Mouse (Mus musculus): ENCODE results near the gene Paxip1. TPM values are rescaled to one million over a fixed set of nuclear protein-coding genes. Genes with fewer than 3 reads are reported as not detected.

Gene Paxip1
- polyA plus RNA-seq, 1 experiment from 2014 or later = 40.9 TPM

DNA sequence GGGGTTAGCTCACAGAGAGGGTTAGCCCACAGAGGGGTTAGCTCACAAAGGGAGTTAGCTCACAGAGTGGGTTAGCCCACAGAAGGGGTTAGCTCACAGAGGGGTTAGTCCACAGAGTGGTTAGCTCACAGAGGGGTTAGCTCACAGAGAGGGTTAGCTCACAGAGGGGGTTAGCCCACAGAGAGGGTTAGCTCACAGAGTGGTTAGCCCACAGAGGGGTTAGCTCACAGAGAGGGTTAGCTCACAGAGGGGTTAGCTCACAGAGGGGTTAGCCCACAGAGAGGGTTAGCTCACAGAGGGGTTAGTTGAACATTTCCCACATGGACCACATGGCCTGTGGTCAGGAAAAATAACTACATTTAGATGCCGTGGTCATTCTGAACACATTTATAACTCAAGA is 46.5 kb downstream of the Paxip1 start:
- Histone ChIP-seq H3K9ac (replicated peaks; ENCODE audit: low read depth, low read length) (no peak overlapping the region), H3K27ac (ENCODE audit: low read length) (no peak overlapping the region), H3K27me3 (ENCODE audit: control insufficient read depth, insufficient read depth, low read length) (no peaks in the 10 kb centered on the region), H3K36me3 (ENCODE audit: control insufficient read depth, insufficient read depth, low read length) (peaks cover 34% of the 10 kb centered on the region), H3K4me3 (ENCODE audit: low read depth, low read length) (no peak overlapping the region), H3K4me1 (ENCODE audit: control insufficient read depth, insufficient read depth, low read length) (no peaks in the 10 kb centered on the region), H3K4me2 (replicated peaks; ENCODE audit: low read depth, low read length) (no peak overlapping the region), H3K9me3 (ENCODE audit: control insufficient read depth, low read depth, low read length) (no peaks in the 10 kb centered on the region)
- 97% methylated on average over 1 of the region's 1 CpGs for WGBS
- ATAC-seq (ENCODE audit: insufficient number of reproducible peaks, insufficient read depth, low FRiP score, low read depth) = no peak; the same call in 1 of the 2 replicates

DNA sequence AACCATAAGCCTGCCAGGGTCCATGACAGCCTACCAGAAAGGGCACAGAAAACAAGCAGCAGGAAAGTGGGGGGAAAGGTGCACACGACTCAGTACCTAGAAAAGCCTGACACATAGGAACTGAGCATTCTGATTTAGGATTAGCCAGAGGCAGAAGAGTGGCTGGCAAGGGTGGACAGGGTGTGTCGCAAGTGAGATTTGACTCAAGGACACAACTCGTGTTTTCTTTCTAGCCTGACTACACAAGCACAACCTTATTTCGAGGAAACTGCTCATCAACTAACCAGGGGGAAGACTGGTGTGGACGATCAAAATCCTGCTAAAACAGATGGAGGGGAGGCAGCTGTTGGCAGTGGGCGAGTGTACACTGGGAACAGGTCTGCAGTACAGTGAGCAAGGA is 52.3 kb downstream of the Paxip1 start:
- Histone ChIP-seq H3K36me3 (ENCODE audit: control insufficient read depth, insufficient read depth, low read length) (peaks cover 14% of the 10 kb centered on the region), H3K27ac (ENCODE audit: low read length) (no peak overlapping the region), H3K4me3 (ENCODE audit: low read depth, low read length) (no peak overlapping the region), H3K4me2 (replicated peaks; ENCODE audit: low read depth, low read length) (no peak overlapping the region), H3K9me3 (ENCODE audit: control insufficient read depth, low read depth, low read length) (no peaks in the 10 kb centered on the region), H3K4me1 (ENCODE audit: control insufficient read depth, insufficient read depth, low read length) (no peaks in the 10 kb centered on the region), H3K9ac (replicated peaks; ENCODE audit: low read depth, low read length) (no peak overlapping the region), H3K27me3 (ENCODE audit: control insufficient read depth, insufficient read depth, low read length) (no peaks in the 10 kb centered on the region)
- no peak for ATAC-seq (ENCODE audit: insufficient number of reproducible peaks, insufficient read depth, low FRiP score, low read depth)
- WGBS = 84% methylated on average over 6 of the region's 6 CpGs

DNA sequence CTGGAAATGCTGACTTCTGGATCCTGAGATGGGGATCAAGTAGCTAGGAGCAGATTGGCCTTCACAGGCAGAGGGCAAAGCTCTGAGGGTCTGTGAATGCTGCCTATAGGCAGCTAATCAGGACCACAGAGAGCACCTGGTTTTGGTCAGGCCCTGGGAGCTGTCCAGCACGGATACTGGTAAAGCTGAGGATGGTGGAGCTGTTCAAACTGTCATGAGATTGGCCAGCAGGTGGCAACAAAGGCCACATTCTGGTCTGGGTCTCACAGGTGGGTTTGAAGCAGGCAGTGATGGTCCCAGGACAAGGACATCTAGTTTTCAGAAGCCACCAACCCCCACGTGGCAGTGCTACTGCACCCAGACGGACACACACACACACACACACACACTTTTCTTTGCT is 54.3 kb downstream of the Paxip1 start:
- Histone ChIP-seq H3K27me3 (ENCODE audit: control insufficient read depth, insufficient read depth, low read length) (no peaks in the 10 kb centered on the region), H3K36me3 (ENCODE audit: control insufficient read depth, insufficient read depth, low read length) (no peaks in the 10 kb centered on the region; the same call in none of the 2 replicates), H3K9ac (replicated peaks; ENCODE audit: low read depth, low read length) (no peak overlapping the region), H3K4me2 (replicated peaks; ENCODE audit: low read depth, low read length) (no peak overlapping the region), H3K27ac (ENCODE audit: low read length) (no peak overlapping the region), H3K4me1 (ENCODE audit: control insufficient read depth, insufficient read depth, low read length) (no peaks in the 10 kb centered on the region), H3K4me3 (ENCODE audit: low read depth, low read length) (no peak overlapping the region), H3K9me3 (ENCODE audit: control insufficient read depth, low read depth, low read length) (no peaks in the 10 kb centered on the region)
- peak; percentile 77; the same call in 1 of the 2 replicates for ATAC-seq (ENCODE audit: insufficient number of reproducible peaks, insufficient read depth, low FRiP score, low read depth)
- WGBS = 0% methylated on average over 3 of the region's 3 CpGs

DNA sequence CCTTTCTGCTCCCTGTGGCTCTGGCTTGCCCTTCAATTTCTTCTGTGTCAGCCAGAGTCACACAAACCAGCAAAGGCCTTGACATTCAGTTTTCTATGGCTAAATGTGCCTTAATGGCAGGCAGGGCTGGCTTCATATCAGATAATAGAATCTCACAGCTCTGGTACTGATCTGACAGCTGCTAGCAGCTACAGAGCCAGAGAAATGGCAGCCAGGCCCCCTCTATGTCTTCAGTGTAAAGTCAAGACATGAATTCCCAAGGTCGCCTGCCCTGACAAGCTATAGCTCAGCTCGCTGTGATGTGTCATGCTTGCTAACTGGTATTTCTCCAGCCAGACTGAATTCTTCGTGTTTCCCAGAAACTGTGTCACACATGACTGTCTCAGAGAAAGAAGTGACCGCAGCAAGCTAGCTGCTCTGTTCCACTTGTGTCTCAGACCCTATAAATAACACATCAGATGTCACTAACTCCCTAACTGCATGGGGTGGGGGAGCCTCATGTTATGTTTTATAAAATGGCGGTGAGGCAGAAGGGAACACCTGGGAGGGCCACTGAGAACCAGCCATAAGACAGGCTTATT is 59.1 kb downstream of the Paxip1 start:
- ATAC-seq (ENCODE audit: insufficient number of reproducible peaks, insufficient read depth, low FRiP score, low read depth) = no peak
- Histone ChIP-seq H3K4me2 (replicated peaks; ENCODE audit: low read depth, low read length) (no peak overlapping the region), H3K36me3 (ENCODE audit: control insufficient read depth, insufficient read depth, low read length) (no peaks in the 10 kb centered on the region), H3K27ac (ENCODE audit: low read length) (no peak overlapping the region), H3K9ac (replicated peaks; ENCODE audit: low read depth, low read length) (no peak overlapping the region), H3K27me3 (ENCODE audit: control insufficient read depth, insufficient read depth, low read length) (no peaks in the 10 kb centered on the region), H3K4me1 (ENCODE audit: control insufficient read depth, insufficient read depth, low read length) (no peaks in the 10 kb centered on the region), H3K4me3 (ENCODE audit: low read depth, low read length) (no peak overlapping the region), H3K9me3 (ENCODE audit: control insufficient read depth, low read depth, low read length) (no peaks in the 10 kb centered on the region)
- WGBS = 76% methylated on average over 5 of the region's 5 CpGs

DNA sequence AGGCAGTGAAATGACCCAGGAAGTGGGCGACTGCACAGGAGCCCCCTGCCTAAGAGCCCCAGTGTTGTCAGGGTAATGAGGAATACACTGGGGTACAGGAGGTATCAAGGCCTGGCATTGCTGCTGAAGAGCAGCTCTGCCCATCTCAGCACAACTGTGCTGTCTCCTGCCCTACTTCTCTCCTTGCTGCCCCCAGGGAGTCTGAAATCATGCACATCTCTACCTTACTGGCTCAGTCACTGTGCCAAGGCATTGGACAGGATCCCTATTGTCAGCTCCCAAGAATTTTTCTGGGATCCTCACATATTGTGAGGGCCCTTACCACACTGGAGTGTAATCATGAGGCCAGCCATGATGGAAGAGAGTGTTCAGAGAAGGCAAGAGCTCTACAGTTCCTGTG is 60.1 kb downstream of the Paxip1 start:
- Histone ChIP-seq H3K27ac (ENCODE audit: low read length) (no peak overlapping the region), H3K9me3 (ENCODE audit: control insufficient read depth, low read depth, low read length) (no peaks in the 10 kb centered on the region), H3K4me2 (replicated peaks; ENCODE audit: low read depth, low read length) (no peak overlapping the region), H3K9ac (replicated peaks; ENCODE audit: low read depth, low read length) (no peak overlapping the region), H3K4me1 (ENCODE audit: control insufficient read depth, insufficient read depth, low read length) (no peaks in the 10 kb centered on the region), H3K36me3 (ENCODE audit: control insufficient read depth, insufficient read depth, low read length) (no peaks in the 10 kb centered on the region), H3K4me3 (ENCODE audit: low read depth, low read length) (no peak overlapping the region), H3K27me3 (ENCODE audit: control insufficient read depth, insufficient read depth, low read length) (no peaks in the 10 kb centered on the region)
- ATAC-seq (ENCODE audit: insufficient number of reproducible peaks, insufficient read depth, low FRiP score, low read depth) = no peak
- 48% methylated on average over 1 of the region's 1 CpGs for WGBS

DNA sequence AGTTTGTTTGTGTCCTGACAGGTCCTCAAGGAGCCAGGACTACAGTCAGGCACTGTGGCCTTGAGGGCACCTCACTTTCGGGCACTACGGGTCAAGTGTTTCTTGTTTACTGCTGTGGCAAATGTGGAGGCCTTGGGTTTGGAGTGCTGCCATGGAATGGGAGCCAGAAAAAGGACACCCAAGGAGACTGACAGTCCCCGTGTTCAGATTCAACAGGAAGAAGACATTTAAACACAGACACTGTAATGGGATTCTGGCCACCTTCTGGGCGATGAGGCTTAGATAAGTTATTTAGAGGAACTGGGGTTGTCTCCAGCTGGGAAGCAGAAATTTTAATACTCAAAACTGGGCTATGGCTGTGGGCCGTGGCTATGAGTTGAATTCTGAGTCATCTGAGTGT is 60.8 kb downstream of the Paxip1 start:
- Histone ChIP-seq H3K4me2 (replicated peaks; ENCODE audit: low read depth, low read length) (no peak overlapping the region), H3K36me3 (ENCODE audit: control insufficient read depth, insufficient read depth, low read length) (no peaks in the 10 kb centered on the region), H3K9ac (replicated peaks; ENCODE audit: low read depth, low read length) (no peak overlapping the region), H3K27ac (ENCODE audit: low read length) (no peak overlapping the region), H3K4me3 (ENCODE audit: low read depth, low read length) (no peak overlapping the region), H3K9me3 (ENCODE audit: control insufficient read depth, low read depth, low read length) (no peaks in the 10 kb centered on the region), H3K4me1 (ENCODE audit: control insufficient read depth, insufficient read depth, low read length) (no peaks in the 10 kb centered on the region), H3K27me3 (ENCODE audit: control insufficient read depth, insufficient read depth, low read length) (no peaks in the 10 kb centered on the region)
- 73% methylated on average over 5 of the region's 5 CpGs for WGBS
- ATAC-seq (ENCODE audit: insufficient number of reproducible peaks, insufficient read depth, low FRiP score, low read depth) = no peak

DNA sequence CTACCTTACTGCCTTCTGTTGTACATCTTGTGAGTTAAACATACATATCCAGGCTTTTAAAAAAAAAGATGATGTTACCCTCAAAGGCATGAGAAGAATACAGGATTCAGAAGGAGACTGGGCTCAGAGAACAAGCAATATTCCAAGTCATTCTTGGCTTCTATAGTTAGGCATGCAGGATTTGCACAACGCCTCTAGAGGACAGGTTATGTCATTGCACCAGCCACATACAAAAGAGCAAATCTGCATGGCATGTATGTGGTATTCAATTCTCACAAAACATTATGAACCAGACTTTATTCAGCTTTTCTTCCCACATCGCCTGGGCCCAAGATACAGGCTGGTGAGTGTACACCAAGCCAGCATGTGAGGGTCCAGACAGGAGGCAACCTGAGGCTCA is 67.0 kb downstream of the Paxip1 start:
- no peaks in the 10 kb centered on the region for H3K27me3 ChIP-seq (ENCODE audit: control insufficient read depth, insufficient read depth, low read length)
- H3K9me3 ChIP-seq (ENCODE audit: control insufficient read depth, low read depth, low read length) = no peaks in the 10 kb centered on the region
- H3K4me2 ChIP-seq (replicated peaks; ENCODE audit: low read depth, low read length) = no peak overlapping the region
- ATAC-seq (ENCODE audit: insufficient number of reproducible peaks, insufficient read depth, low FRiP score, low read depth) = no peak
- H3K9ac ChIP-seq (replicated peaks; ENCODE audit: low read depth, low read length) = no peak overlapping the region
- 36% methylated on average over 2 of the region's 2 CpGs for WGBS
- H3K4me1 ChIP-seq (ENCODE audit: control insufficient read depth, insufficient read depth, low read length) = no peaks in the 10 kb centered on the region
- H3K27ac ChIP-seq (ENCODE audit: low read length) = no peak overlapping the region
- H3K36me3 ChIP-seq (ENCODE audit: control insufficient read depth, insufficient read depth, low read length) = no peaks in the 10 kb centered on the region
- no peak overlapping the region for H3K4me3 ChIP-seq (ENCODE audit: low read depth, low read length)

DNA sequence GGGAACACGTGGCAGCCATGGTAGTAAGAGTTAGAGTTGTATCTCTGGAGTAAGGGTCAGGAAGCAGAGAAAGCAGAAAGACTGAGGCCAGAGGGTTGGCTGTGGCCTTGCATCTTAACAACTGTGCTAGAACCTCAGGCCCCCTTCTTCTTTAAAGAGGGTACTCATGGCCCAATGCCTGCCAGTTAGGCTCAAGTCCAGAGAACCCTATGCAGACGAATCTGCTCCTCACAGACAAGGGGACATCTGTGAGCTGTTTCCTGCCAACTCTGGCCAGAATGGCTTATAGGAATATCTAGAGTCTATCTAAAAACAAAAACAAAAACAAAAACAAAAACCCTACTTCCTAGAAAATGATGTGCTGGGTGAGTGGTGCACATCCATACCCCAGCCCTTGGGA is 72.2 kb downstream of the Paxip1 start:
- H3K27me3 ChIP-seq (ENCODE audit: control insufficient read depth, insufficient read depth, low read length) = no peaks in the 10 kb centered on the region
- no peak overlapping the region for H3K27ac ChIP-seq (ENCODE audit: low read length)
- no peaks in the 10 kb centered on the region for H3K36me3 ChIP-seq (ENCODE audit: control insufficient read depth, insufficient read depth, low read length)
- no peak overlapping the region for H3K4me2 ChIP-seq (replicated peaks; ENCODE audit: low read depth, low read length)
- no peak overlapping the region for H3K9ac ChIP-seq (replicated peaks; ENCODE audit: low read depth, low read length)
- no peak for ATAC-seq (ENCODE audit: insufficient number of reproducible peaks, insufficient read depth, low FRiP score, low read depth)
- H3K9me3 ChIP-seq (ENCODE audit: control insufficient read depth, low read depth, low read length) = no peaks in the 10 kb centered on the region
- no peaks in the 10 kb centered on the region for H3K4me1 ChIP-seq (ENCODE audit: control insufficient read depth, insufficient read depth, low read length)
- no peak overlapping the region for H3K4me3 ChIP-seq (ENCODE audit: low read depth, low read length)
- 54% methylated on average over 2 of the region's 2 CpGs for WGBS

DNA sequence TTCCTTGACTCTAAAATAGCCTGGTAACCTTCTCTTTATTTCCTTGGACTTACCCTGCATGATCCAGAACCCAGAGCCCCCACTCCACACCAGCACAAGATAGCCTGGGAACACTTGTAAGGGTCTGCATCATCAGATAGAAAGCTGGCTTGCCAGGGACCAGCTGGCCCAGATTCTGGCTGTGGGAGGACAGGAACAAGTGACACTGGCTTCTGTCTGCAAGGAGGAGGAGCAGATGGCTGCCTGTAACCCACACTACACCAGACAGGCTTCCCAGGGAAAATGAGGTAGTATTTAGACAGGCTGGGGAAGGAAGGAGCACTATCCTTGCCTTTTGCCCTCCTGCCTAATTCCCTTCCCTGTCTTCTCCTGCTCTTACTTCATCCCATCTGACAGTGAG is 74.2 kb downstream of the Paxip1 start:
- Histone ChIP-seq H3K4me2 (replicated peaks; ENCODE audit: low read depth, low read length) (no peak overlapping the region), H3K4me3 (ENCODE audit: low read depth, low read length) (no peak overlapping the region), H3K27me3 (ENCODE audit: control insufficient read depth, insufficient read depth, low read length) (no peaks in the 10 kb centered on the region), H3K4me1 (ENCODE audit: control insufficient read depth, insufficient read depth, low read length) (no peaks in the 10 kb centered on the region), H3K27ac (ENCODE audit: low read length) (no peak overlapping the region), H3K9me3 (ENCODE audit: control insufficient read depth, low read depth, low read length) (no peaks in the 10 kb centered on the region), H3K9ac (replicated peaks; ENCODE audit: low read depth, low read length) (no peak overlapping the region), H3K36me3 (ENCODE audit: control insufficient read depth, insufficient read depth, low read length) (no peaks in the 10 kb centered on the region)
- no peak for ATAC-seq (ENCODE audit: insufficient number of reproducible peaks, insufficient read depth, low FRiP score, low read depth)
